Mouse (Mus musculus): ENCODE results near the gene Kdm4b. TPM values are rescaled to one million over a fixed set of nuclear protein-coding genes. Genes with fewer than 3 reads are reported as not detected.

The Kdm4b gene
- polyA plus RNA-seq, 1 experiment from 2014 or later: 28.9 TPM

- Histone ChIP-seq H3K4me1 (ENCODE audit: control insufficient read depth, insufficient read depth, low read length) (peaks cover 23% of the 10 kb centered on the region), H3K27me3 (ENCODE audit: control insufficient read depth, insufficient read depth, low read length) (no peaks in the 10 kb centered on the region), H3K4me2 (replicated peaks; ENCODE audit: low read depth, low read length) (no peak within 1 kb of the TSS), H3K27ac (ENCODE audit: low read length) (peak within 1 kb of the TSS; percentile 98; the same call in 1 of the 2 replicates), H3K9ac (replicated peaks; ENCODE audit: low read depth, low read length) (no peak within 1 kb of the TSS), H3K9me3 (ENCODE audit: control insufficient read depth, low read depth, low read length) (no peaks in the 10 kb centered on the region), H3K36me3 (ENCODE audit: control insufficient read depth, insufficient read depth, low read length) (no peaks in the 10 kb centered on the region), H3K4me3 (ENCODE audit: low read depth, low read length) (no peak within 1 kb of the TSS)
- no peak for ATAC-seq (ENCODE audit: insufficient number of reproducible peaks, insufficient read depth, low FRiP score, low read depth)
- WGBS: 88% methylated on average over 4 of the region's 4 CpGs
Observed at GRCm38 (mm10) chr17:56292531-56293222, 33.2 kb upstream of the Kdm4b start, which contains the start of gene Plin3. Gene Plin3, minus strand, starts transcription at chr17:56292873.

- WGBS: 47% methylated on average over 1 of the region's 1 CpGs
- H3K9me3 ChIP-seq (ENCODE audit: control insufficient read depth, low read depth, low read length): no peaks in the 10 kb centered on the region
- H3K27me3 ChIP-seq (ENCODE audit: control insufficient read depth, insufficient read depth, low read length): no peaks in the 10 kb centered on the region
- no peak overlapping the region for H3K9ac ChIP-seq (replicated peaks; ENCODE audit: low read depth, low read length)
- H3K36me3 ChIP-seq (ENCODE audit: control insufficient read depth, insufficient read depth, low read length): no peaks in the 10 kb centered on the region
- no peak overlapping the region for H3K4me3 ChIP-seq (ENCODE audit: low read depth, low read length)
- H3K27ac ChIP-seq (ENCODE audit: low read length): no peak overlapping the region
- H3K4me1 ChIP-seq (ENCODE audit: control insufficient read depth, insufficient read depth, low read length): peaks cover 18% of the 10 kb centered on the region
- H3K4me2 ChIP-seq (replicated peaks; ENCODE audit: low read depth, low read length): no peak overlapping the region
- ATAC-seq (ENCODE audit: insufficient number of reproducible peaks, insufficient read depth, low FRiP score, low read depth): no peak
Observed at GRCm38 (mm10) chr17:56293291-56293690, 32.6 kb upstream of the Kdm4b start.

GRCm38 (mm10) chr17:56294241-56294640 is 31.6 kb upstream of the Kdm4b start:
- Histone ChIP-seq H3K9ac (replicated peaks; ENCODE audit: low read depth, low read length) (no peak overlapping the region), H3K9me3 (ENCODE audit: control insufficient read depth, low read depth, low read length) (no peaks in the 10 kb centered on the region), H3K36me3 (ENCODE audit: control insufficient read depth, insufficient read depth, low read length) (no peaks in the 10 kb centered on the region), H3K4me2 (replicated peaks; ENCODE audit: low read depth, low read length) (no peak overlapping the region), H3K27me3 (ENCODE audit: control insufficient read depth, insufficient read depth, low read length) (no peaks in the 10 kb centered on the region), H3K4me1 (ENCODE audit: control insufficient read depth, insufficient read depth, low read length) (peaks cover 12% of the 10 kb centered on the region), H3K27ac (ENCODE audit: low read length) (no peak overlapping the region), H3K4me3 (ENCODE audit: low read depth, low read length) (no peak overlapping the region)
- ATAC-seq (ENCODE audit: insufficient number of reproducible peaks, insufficient read depth, low FRiP score, low read depth): no peak
- 92% methylated on average over 19 of the region's 19 CpGs for WGBS

- H3K27me3 ChIP-seq (ENCODE audit: control insufficient read depth, insufficient read depth, low read length): no peaks in the 10 kb centered on the region
- no peaks in the 10 kb centered on the region for H3K9me3 ChIP-seq (ENCODE audit: control insufficient read depth, low read depth, low read length)
- WGBS: 68% methylated on average over 1 of the region's 1 CpGs
- H3K4me2 ChIP-seq (replicated peaks; ENCODE audit: low read depth, low read length): no peak overlapping the region
- no peak overlapping the region for H3K4me3 ChIP-seq (ENCODE audit: low read depth, low read length)
- H3K27ac ChIP-seq (ENCODE audit: low read length): no peak overlapping the region
- H3K4me1 ChIP-seq (ENCODE audit: control insufficient read depth, insufficient read depth, low read length): peaks cover 4% of the 10 kb centered on the region; the same call in 1 of the 2 replicates
- H3K36me3 ChIP-seq (ENCODE audit: control insufficient read depth, insufficient read depth, low read length): no peaks in the 10 kb centered on the region
- H3K9ac ChIP-seq (replicated peaks; ENCODE audit: low read depth, low read length): no peak overlapping the region
- no peak for ATAC-seq (ENCODE audit: insufficient number of reproducible peaks, insufficient read depth, low FRiP score, low read depth)
Observed at GRCm38 (mm10) chr17:56296201-56296600, 29.7 kb upstream of the Kdm4b start.

GRCm38 (mm10) chr17:56298238-56298637 is 27.6 kb upstream of the Kdm4b start:
- Histone ChIP-seq H3K9me3 (ENCODE audit: control insufficient read depth, low read depth, low read length) (no peaks in the 10 kb centered on the region), H3K4me1 (ENCODE audit: control insufficient read depth, insufficient read depth, low read length) (peaks cover 7% of the 10 kb centered on the region; the same call in 1 of the 2 replicates), H3K4me2 (replicated peaks; ENCODE audit: low read depth, low read length) (no peak overlapping the region), H3K27ac (ENCODE audit: low read length) (no peak overlapping the region), H3K36me3 (ENCODE audit: control insufficient read depth, insufficient read depth, low read length) (no peaks in the 10 kb centered on the region), H3K4me3 (ENCODE audit: low read depth, low read length) (no peak overlapping the region), H3K9ac (replicated peaks; ENCODE audit: low read depth, low read length) (no peak overlapping the region), H3K27me3 (ENCODE audit: control insufficient read depth, insufficient read depth, low read length) (no peaks in the 10 kb centered on the region)
- no peak for ATAC-seq (ENCODE audit: insufficient number of reproducible peaks, insufficient read depth, low FRiP score, low read depth)
- 100% methylated on average over 1 of the region's 1 CpGs for WGBS

GRCm38 (mm10) chr17:56300186-56300585 is 25.7 kb upstream of the Kdm4b start, which contains the start of gene Arrdc5:
Gene Arrdc5, minus strand, starts transcription at chr17:56300286.
- Histone ChIP-seq H3K4me3 (ENCODE audit: low read depth, low read length) (no peak within 1 kb of the TSS), H3K9ac (replicated peaks; ENCODE audit: low read depth, low read length) (no peak within 1 kb of the TSS), H3K4me1 (ENCODE audit: control insufficient read depth, insufficient read depth, low read length) (peaks cover 14% of the 10 kb centered on the region), H3K27me3 (ENCODE audit: control insufficient read depth, insufficient read depth, low read length) (no peaks in the 10 kb centered on the region), H3K9me3 (ENCODE audit: control insufficient read depth, low read depth, low read length) (no peaks in the 10 kb centered on the region), H3K4me2 (replicated peaks; ENCODE audit: low read depth, low read length) (no peak within 1 kb of the TSS), H3K36me3 (ENCODE audit: control insufficient read depth, insufficient read depth, low read length) (no peaks in the 10 kb centered on the region), H3K27ac (ENCODE audit: low read length) (no peak within 1 kb of the TSS)
- ATAC-seq (ENCODE audit: insufficient number of reproducible peaks, insufficient read depth, low FRiP score, low read depth): no peak
- WGBS: 90% methylated on average over 9 of the region's 9 CpGs

- Histone ChIP-seq H3K27me3 (ENCODE audit: control insufficient read depth, insufficient read depth, low read length) (no peaks in the 10 kb centered on the region), H3K4me3 (ENCODE audit: low read depth, low read length) (peak overlapping the region; percentile 76; the same call in 1 of the 2 replicates), H3K9me3 (ENCODE audit: control insufficient read depth, low read depth, low read length) (no peaks in the 10 kb centered on the region), H3K27ac (ENCODE audit: low read length) (peak overlapping the region; percentile 71), H3K4me2 (replicated peaks; ENCODE audit: low read depth, low read length) (peak overlapping the region; percentile 98), H3K9ac (replicated peaks; ENCODE audit: low read depth, low read length) (no peak overlapping the region; the same call in 1 of the 2 replicates), H3K4me1 (ENCODE audit: control insufficient read depth, insufficient read depth, low read length) (peaks cover 34% of the 10 kb centered on the region), H3K36me3 (ENCODE audit: control insufficient read depth, insufficient read depth, low read length) (no peaks in the 10 kb centered on the region; the same call in 1 of the 2 replicates)
- 0 out of 2 replicates have a peak, but pooled peaks have one; percentile 2 for ATAC-seq (ENCODE audit: insufficient number of reproducible peaks, insufficient read depth, low FRiP score, low read depth)
- WGBS: 31% methylated on average over 13 of the region's 13 CpGs
Observed at GRCm38 (mm10) chr17:56302363-56302996, 23.4 kb upstream of the Kdm4b start.

GRCm38 (mm10) chr17:56303160-56303846 is 22.6 kb upstream of the Kdm4b start, which contains the start of gene Uhrf1:
Gene Uhrf1, plus strand, starts transcription at chr17:56303321.
- whole genome bisulfite sequencing: under 1% methylated on average over 43 of the region's 43 CpGs
- Histone ChIP-seq H3K4me2 (replicated peaks; ENCODE audit: low read depth, low read length) (peak within 1 kb of the TSS; percentile 98), H3K4me3 (ENCODE audit: low read depth, low read length) (peak within 1 kb of the TSS; percentile 76), H3K36me3 (ENCODE audit: control insufficient read depth, insufficient read depth, low read length) (peaks cover 6% of the 10 kb centered on the region), H3K9me3 (ENCODE audit: control insufficient read depth, low read depth, low read length) (no peaks in the 10 kb centered on the region), H3K9ac (replicated peaks; ENCODE audit: low read depth, low read length) (peak within 1 kb of the TSS; percentile 78), H3K27me3 (ENCODE audit: control insufficient read depth, insufficient read depth, low read length) (no peaks in the 10 kb centered on the region), H3K4me1 (ENCODE audit: control insufficient read depth, insufficient read depth, low read length) (peaks cover 34% of the 10 kb centered on the region), H3K27ac (ENCODE audit: low read length) (peak within 1 kb of the TSS; percentile 89)
- ATAC-seq (ENCODE audit: insufficient number of reproducible peaks, insufficient read depth, low FRiP score, low read depth): peak; percentile 88

Data from stomach, embryonic 14.5 days (tissue).